Mouse (Mus musculus): ENCODE data around the gene Pros1. TPM values are rescaled to one million over a fixed set of nuclear protein-coding genes. Genes with fewer than 3 reads are reported as not detected.

Gene Pros1
- total RNA-seq (2014; fragmentation: Nextera tagmentation), result 13.8 and 16.9 TPM in 2 replicates
- total RNA-seq (2017), result 42.3 and 46.3 TPM in 2 replicates
- polyA plus RNA-seq (2012), result 2.0 TPM in 2 replicates

- DNase-seq (ENCODE audit: low spot score), result peak; percentile 79
- H3K9me3 ChIP-seq (replicated peaks), result no peaks in the 10 kb centered on the region
- TF ChIP-seq GATA2 (IDR thresholded peaks at IDR 0.05; ENCODE audit: borderline replicate concordance, low read depth, low read length), result no peak
- TF ChIP-seq TAL1 (conservative IDR thresholded peaks at IDR 0.05; ENCODE audit: low read depth, low read length), result no peak
- no peaks in the 10 kb centered on the region for H3K27me3 ChIP-seq (ENCODE audit: insufficient read depth, low read length)
- H3K4me1 ChIP-seq (ENCODE audit: insufficient read depth, low read depth, low read length), result peaks cover 36% of the 10 kb centered on the region
- H3K36me3 ChIP-seq (replicated peaks), result no peaks in the 10 kb centered on the region
- H3K4me3 ChIP-seq (ENCODE audit: low read depth, low read length), result peak within 1 kb of the TSS; percentile 81
- peak; percentile 55 for ATAC-seq (ENCODE audit: extremely low read depth, insufficient number of reproducible peaks, low FRiP score, poor library complexity, severe bottlenecking)
These were observed at the start of gene Pros1 for GRCm38 (mm10) chr16:62854191-62855068. Pros1 (plus strand) TSS chr16:62854307.

- no peaks in the 10 kb centered on the region for H3K27me3 ChIP-seq (ENCODE audit: insufficient read depth, low read length)
- H3K4me3 ChIP-seq (ENCODE audit: low read depth, low read length), result no peak overlapping the region
- peaks cover 31% of the 10 kb centered on the region for H3K36me3 ChIP-seq (replicated peaks)
- DNase-seq (ENCODE audit: low spot score) (no peak), ATAC-seq (ENCODE audit: extremely low read depth, insufficient number of reproducible peaks, low FRiP score, poor library complexity, severe bottlenecking) (no peak)
- H3K9me3 ChIP-seq (replicated peaks), result no peaks in the 10 kb centered on the region
- peaks cover 6% of the 10 kb centered on the region for H3K4me1 ChIP-seq (ENCODE audit: insufficient read depth, low read depth, low read length)
- TF ChIP-seq POLR2AphosphoS5 (IDR thresholded peaks at IDR 0.05; ENCODE audit: insufficient replicate concordance, low read depth, low read length), result no peak
- no peak for TF ChIP-seq GATA1 (IDR thresholded peaks at IDR 0.05; ENCODE audit: borderline replicate concordance, low read length)
- no peak for TF ChIP-seq GATA2 (IDR thresholded peaks at IDR 0.05; ENCODE audit: borderline replicate concordance, low read depth, low read length)
- TF ChIP-seq TAL1 (conservative IDR thresholded peaks at IDR 0.05; ENCODE audit: low read depth, low read length), result no peak
- no peak for TF ChIP-seq CTCF (IDR thresholded peaks at IDR 0.05; ENCODE audit: low read depth, low read length)
These were observed 49.5 kb upstream of the Pros1 start for GRCm38 (mm10) chr16:62804621-62805020.

- ATAC-seq (ENCODE audit: extremely low read depth, insufficient number of reproducible peaks, low FRiP score, poor library complexity, severe bottlenecking) (0 out of 2 replicates have a peak, but pooled peaks have one; percentile 5), DNase-seq (ENCODE audit: low spot score) (no peak)
- H3K27me3 ChIP-seq (ENCODE audit: insufficient read depth, low read length), result no peaks in the 10 kb centered on the region
- TF ChIP-seq GATA1 (IDR thresholded peaks at IDR 0.05; ENCODE audit: borderline replicate concordance, low read length) (no peak), GATA2 (IDR thresholded peaks at IDR 0.05; ENCODE audit: borderline replicate concordance, low read depth, low read length) (no peak), CTCF (IDR thresholded peaks at IDR 0.05; ENCODE audit: low read depth, low read length) (no peak), POLR2AphosphoS5 (IDR thresholded peaks at IDR 0.05; ENCODE audit: insufficient replicate concordance, low read depth, low read length) (no peak), TAL1 (conservative IDR thresholded peaks at IDR 0.05; ENCODE audit: low read depth, low read length) (no peak)
- peaks cover 21% of the 10 kb centered on the region for H3K36me3 ChIP-seq (replicated peaks)
- no peak overlapping the region for H3K4me3 ChIP-seq (ENCODE audit: low read depth, low read length)
- peaks cover 12% of the 10 kb centered on the region for H3K4me1 ChIP-seq (ENCODE audit: insufficient read depth, low read depth, low read length)
- no peaks in the 10 kb centered on the region for H3K9me3 ChIP-seq (replicated peaks)
These were observed 46.7 kb upstream of the Pros1 start for GRCm38 (mm10) chr16:62807249-62807979.

GRCm38 (mm10) chr16:62810855-62811254 is 43.3 kb upstream of the Pros1 start:
- Histone ChIP-seq H3K36me3 (replicated peaks) (peaks cover 9% of the 10 kb centered on the region), H3K4me1 (ENCODE audit: insufficient read depth, low read depth, low read length) (peaks cover 12% of the 10 kb centered on the region), H3K27me3 (ENCODE audit: insufficient read depth, low read length) (no peaks in the 10 kb centered on the region), H3K9me3 (replicated peaks) (no peaks in the 10 kb centered on the region), H3K4me3 (ENCODE audit: low read depth, low read length) (no peak overlapping the region)
- no peak for DNase-seq (ENCODE audit: low spot score)
- TF ChIP-seq CTCF (IDR thresholded peaks at IDR 0.05; ENCODE audit: low read depth, low read length) (no peak), TAL1 (conservative IDR thresholded peaks at IDR 0.05; ENCODE audit: low read depth, low read length) (no peak)
- peak; percentile 84 for ATAC-seq (ENCODE audit: extremely low read depth, insufficient number of reproducible peaks, low FRiP score, poor library complexity, severe bottlenecking)

GRCm38 (mm10) chr16:62813790-62814189 is 40.3 kb upstream of the Pros1 start:
- TF ChIP-seq CTCF (IDR thresholded peaks at IDR 0.05; ENCODE audit: low read depth, low read length) (no peak), POLR2AphosphoS5 (IDR thresholded peaks at IDR 0.05; ENCODE audit: insufficient replicate concordance, low read depth, low read length) (no peak), GATA1 (IDR thresholded peaks at IDR 0.05; ENCODE audit: borderline replicate concordance, low read length) (no peak), TAL1 (conservative IDR thresholded peaks at IDR 0.05; ENCODE audit: low read depth, low read length) (no peak), GATA2 (IDR thresholded peaks at IDR 0.05; ENCODE audit: borderline replicate concordance, low read depth, low read length) (no peak)
- Histone ChIP-seq H3K4me1 (ENCODE audit: insufficient read depth, low read depth, low read length) (peaks cover 6% of the 10 kb centered on the region; the same call in 1 of the 2 replicates), H3K36me3 (replicated peaks) (peaks cover 3% of the 10 kb centered on the region), H3K4me3 (ENCODE audit: low read depth, low read length) (no peak overlapping the region), H3K9me3 (replicated peaks) (no peaks in the 10 kb centered on the region), H3K27me3 (ENCODE audit: insufficient read depth, low read length) (no peaks in the 10 kb centered on the region)
- ATAC-seq (ENCODE audit: extremely low read depth, insufficient number of reproducible peaks, low FRiP score, poor library complexity, severe bottlenecking) (no peak), DNase-seq (ENCODE audit: low spot score) (no peak)

- peaks cover 3% of the 10 kb centered on the region for H3K36me3 ChIP-seq (replicated peaks)
- DNase-seq (ENCODE audit: low spot score) (no peak), ATAC-seq (ENCODE audit: extremely low read depth, insufficient number of reproducible peaks, low FRiP score, poor library complexity, severe bottlenecking) (no peak)
- peaks cover 6% of the 10 kb centered on the region; the same call in 1 of the 2 replicates for H3K4me1 ChIP-seq (ENCODE audit: insufficient read depth, low read depth, low read length)
- no peak within 1 kb of the TSS for H3K4me3 ChIP-seq (ENCODE audit: low read depth, low read length)
- H3K9me3 ChIP-seq (replicated peaks), result no peaks in the 10 kb centered on the region
- H3K27me3 ChIP-seq (ENCODE audit: insufficient read depth, low read length), result no peaks in the 10 kb centered on the region
- TF ChIP-seq POLR2AphosphoS5 (IDR thresholded peaks at IDR 0.05; ENCODE audit: insufficient replicate concordance, low read depth, low read length), result no peak
- TF ChIP-seq CTCF (IDR thresholded peaks at IDR 0.05; ENCODE audit: low read depth, low read length), result no peak
- TF ChIP-seq GATA1 (IDR thresholded peaks at IDR 0.05; ENCODE audit: borderline replicate concordance, low read length), result no peak
- TF ChIP-seq TAL1 (conservative IDR thresholded peaks at IDR 0.05; ENCODE audit: low read depth, low read length), result no peak
- TF ChIP-seq GATA2 (IDR thresholded peaks at IDR 0.05; ENCODE audit: borderline replicate concordance, low read depth, low read length), result no peak
These were observed 39.6 kb upstream of the Pros1 start, which contains the start of gene Stx19 for GRCm38 (mm10) chr16:62814491-62814890. Stx19 (plus strand) TSS chr16:62814676.

Measured in G1E (cell line).